In genomic region chr17:5498996-5499395, GRCm38 (mm10) we compare ENCODE assay signal across 14 mouse cellular contexts.
"Had no signal": no experiment of that assay in that cellular context is flagged by ENCODE, and none has a peak within 500 bp of the region (broad histone marks: within the 10 kb centered on the region; RNA-seq: fewer than 3 reads in every experiment).

No protein-coding gene starts in this region.

- H3K27ac ChIP-seq: intestine, embryonic 15.5 days; limb, embryonic 12.5 days; lung, embryonic 15.5 days; macrophage; midbrain, embryonic 15.5 days; neural tube, embryonic 12.5 days had no signal

- ATAC-seq: intestine, embryonic 15.5 days; midbrain, embryonic 15.5 days had no signal

- H3K4me1 ChIP-seq: neural tube, embryonic 12.5 days had no signal

- H3K4me2 ChIP-seq: intestine, embryonic 15.5 days; limb, embryonic 12.5 days; lung, embryonic 15.5 days; midbrain, embryonic 15.5 days; neural tube, embryonic 12.5 days had no signal

- H3K36me3 ChIP-seq: intestine, embryonic 15.5 days; limb, embryonic 12.5 days; lung, embryonic 15.5 days; midbrain, embryonic 15.5 days; neural tube, embryonic 12.5 days had no signal

- H3K9ac ChIP-seq: intestine, embryonic 15.5 days; limb, embryonic 12.5 days; lung, embryonic 15.5 days; midbrain, embryonic 15.5 days; neural tube, embryonic 12.5 days had no signal

- DNase-seq: kidney, adult 18-20 months; kidney, postnatal 25 days; layer of hippocampus, adult 9-11 months; lung, postnatal 14 days; right cerebral cortex, postnatal 4 days; spleen, adult 18-20 months; thymus, adult 18-20 months; thymus, postnatal 25 days had no signal

- H3K27me3 ChIP-seq: intestine, embryonic 15.5 days; midbrain, embryonic 15.5 days had no signal

- H3K4me3 ChIP-seq: intestine, embryonic 15.5 days; limb, embryonic 12.5 days; lung, embryonic 15.5 days; midbrain, embryonic 15.5 days; neural tube, embryonic 12.5 days had no signal

- H3K9me3 ChIP-seq: intestine, embryonic 15.5 days; limb, embryonic 12.5 days; lung, embryonic 15.5 days; midbrain, embryonic 15.5 days; neural tube, embryonic 12.5 days had no signal
